ENCODE assay signal across 9 mouse cellular contexts in genomic region chr11:81239966-81240681, GRCm38 (mm10).
DNase-seq lines count a peak whose midpoint lies in the region; ATAC-seq lines count a peak whose summit lies in the region.
"Had no signal": no experiment of that assay in that cellular context is flagged by ENCODE, and none has a peak within 500 bp of the region (broad histone marks: within the 10 kb centered on the region; RNA-seq: fewer than 3 reads in every experiment).

No protein-coding gene starts in this region.

- no peaks in the 10 kb centered on the region for H3K9me3 ChIP-seq in intestine, embryonic 14.5 days (ENCODE audit: control insufficient read depth, low read length)
- no peaks in the 10 kb centered on the region for H3K9me3 ChIP-seq in intestine, embryonic 15.5 days
- H3K9me3 ChIP-seq in embryonic facial prominence, embryonic 12.5 days, result no peaks in the 10 kb centered on the region
- H3K9me3 ChIP-seq in lung, embryonic 15.5 days, result no peaks in the 10 kb centered on the region
- H3K9me3 ChIP-seq: limb, embryonic 12.5 days had no signal

- no peak overlapping the region for H3K4me3 ChIP-seq in intestine, embryonic 14.5 days (ENCODE audit: low read depth, low read length)
- no peak overlapping the region for H3K4me3 ChIP-seq in intestine, embryonic 15.5 days (replicated peaks)
- no peak overlapping the region for H3K4me3 ChIP-seq in embryonic facial prominence, embryonic 12.5 days
- no peak overlapping the region for H3K4me3 ChIP-seq in lung, embryonic 15.5 days
- H3K4me3 ChIP-seq: limb, embryonic 12.5 days had no signal

- no peak overlapping the region for H3K9ac ChIP-seq in intestine, embryonic 14.5 days (ENCODE audit: low read length)
- no peak overlapping the region for H3K9ac ChIP-seq in intestine, embryonic 15.5 days
- no peak overlapping the region for H3K9ac ChIP-seq in embryonic facial prominence, embryonic 12.5 days
- H3K9ac ChIP-seq in lung, embryonic 15.5 days, result no peak overlapping the region
- H3K9ac ChIP-seq: limb, embryonic 12.5 days had no signal

- H3K4me2 ChIP-seq in intestine, embryonic 14.5 days (ENCODE audit: low read length), result no peak overlapping the region
- no peak overlapping the region for H3K4me2 ChIP-seq in intestine, embryonic 15.5 days (replicated peaks)
- H3K4me2 ChIP-seq in embryonic facial prominence, embryonic 12.5 days (replicated peaks), result no peak overlapping the region
- H3K4me2 ChIP-seq in lung, embryonic 15.5 days, result no peak overlapping the region
- H3K4me2 ChIP-seq: limb, embryonic 12.5 days had no signal

- no peak for ATAC-seq in intestine, embryonic 14.5 days (replicated peaks; ENCODE audit: low FRiP score, low TSS enrichment, low read depth)
- no peak for ATAC-seq in intestine, embryonic 15.5 days
- ATAC-seq in embryonic facial prominence, embryonic 12.5 days (ENCODE audit: insufficient number of reproducible peaks, insufficient read depth, low FRiP score, low TSS enrichment), result 0 out of 2 replicates have a peak, but pooled peaks have one; percentile 35
- ATAC-seq in lung, embryonic 15.5 days (ENCODE audit: borderline replicate concordance, extremely low read depth, low FRiP score, low TSS enrichment), result peak; percentile 76
- no peak for ATAC-seq in monocyte, adult 5-6 weeks (replicated peaks; ENCODE audit: insufficient number of reproducible peaks, low FRiP score, low TSS enrichment, poor library complexity, severe bottlenecking)

- 47% methylated on average over 13 of the region's 13 CpGs for WGBS in intestine, embryonic 14.5 days
- 43% methylated on average over 13 of the region's 13 CpGs for WGBS in intestine, embryonic 15.5 days
- WGBS in embryonic facial prominence, embryonic 12.5 days, result 63% methylated on average over 13 of the region's 13 CpGs
- 28% methylated on average over 13 of the region's 13 CpGs for WGBS in lung, embryonic 15.5 days

- no peaks in the 10 kb centered on the region for H3K4me1 ChIP-seq in intestine, embryonic 14.5 days (replicated peaks; ENCODE audit: control insufficient read depth, insufficient read depth, low read length)
- no peaks in the 10 kb centered on the region for H3K4me1 ChIP-seq in intestine, embryonic 15.5 days (replicated peaks)
- H3K4me1 ChIP-seq in embryonic facial prominence, embryonic 12.5 days, result no peaks in the 10 kb centered on the region
- H3K4me1 ChIP-seq in lung, embryonic 15.5 days, result no peaks in the 10 kb centered on the region
- H3K4me1 ChIP-seq: limb, embryonic 12.5 days had no signal

- H3K27me3 ChIP-seq in intestine, embryonic 14.5 days (replicated peaks; ENCODE audit: control insufficient read depth, insufficient read depth, low read length), result no peaks in the 10 kb centered on the region
- H3K27me3 ChIP-seq in intestine, embryonic 15.5 days (replicated peaks), result no peaks in the 10 kb centered on the region
- H3K27me3 ChIP-seq in embryonic facial prominence, embryonic 12.5 days, result no peaks in the 10 kb centered on the region
- H3K27me3 ChIP-seq in lung, embryonic 15.5 days, result no peaks in the 10 kb centered on the region
- H3K27me3 ChIP-seq: limb, embryonic 12.5 days had no signal

- no peak overlapping the region for H3K27ac ChIP-seq in intestine, embryonic 14.5 days (ENCODE audit: low read depth)
- H3K27ac ChIP-seq in intestine, embryonic 15.5 days, result no peak overlapping the region
- H3K27ac ChIP-seq in embryonic facial prominence, embryonic 12.5 days, result no peak overlapping the region
- peak overlapping the region; percentile 44; the same call in 1 of the 2 replicates for H3K27ac ChIP-seq in lung, embryonic 15.5 days
- H3K27ac ChIP-seq: limb, embryonic 12.5 days had no signal

- H3K36me3 ChIP-seq in intestine, embryonic 14.5 days (ENCODE audit: control insufficient read depth, insufficient read depth, low read length), result no peaks in the 10 kb centered on the region
- H3K36me3 ChIP-seq in intestine, embryonic 15.5 days, result no peaks in the 10 kb centered on the region
- no peaks in the 10 kb centered on the region for H3K36me3 ChIP-seq in embryonic facial prominence, embryonic 12.5 days
- no peaks in the 10 kb centered on the region for H3K36me3 ChIP-seq in lung, embryonic 15.5 days
- H3K36me3 ChIP-seq: limb, embryonic 12.5 days had no signal

- peak; percentile 59 for DNase-seq in intestine, embryonic 14.5 days (ENCODE audit: low spot score)
- DNase-seq in B cell, adult 2 months, result peak; percentile 8 to 12
- peak; percentile 19 to 73 for DNase-seq in adrenal gland, adult (ENCODE audit: inconsistent age in 2 of 2, low spot score in 1 of 2)
- DNase-seq in spleen, postnatal 4 days (ENCODE audit: low spot score in 2 of 2), result no peak

Comparison
In these comparisons a context has a peak if more than half of its experiments do, and no peak if none do; other contexts are left out.
1. ATAC-seq: peak in embryonic facial prominence, embryonic 12.5 days (single experiment) and lung, embryonic 15.5 days (single experiment); none in intestine, embryonic 14.5 days (single experiment), intestine, embryonic 15.5 days (single experiment) and monocyte, adult 5-6 weeks (single experiment).
2. DNase-seq: peak in intestine, embryonic 14.5 days (single experiment), B cell, adult 2 months (2 of 2) and adrenal gland, adult (2 of 2); none in spleen, postnatal 4 days (0 of 2).